Mouse (Mus musculus): ENCODE measurements around the gene Timd2. TPM values are rescaled to one million over a fixed set of nuclear protein-coding genes. Genes with fewer than 3 reads are reported as not detected.
"Not testable (repeated sequence)": the region's sequence is repeated elsewhere in the genome, so short reads cannot be mapped to it uniquely, and the experiment has no call there.

Gene Timd2
- polyA plus RNA-seq (2015; fragmentation: Nextera tagmentation; extraction: Ambion mirVana): 0.08 TPM in 1 of 2 replicates, not detected in the other

DNA sequence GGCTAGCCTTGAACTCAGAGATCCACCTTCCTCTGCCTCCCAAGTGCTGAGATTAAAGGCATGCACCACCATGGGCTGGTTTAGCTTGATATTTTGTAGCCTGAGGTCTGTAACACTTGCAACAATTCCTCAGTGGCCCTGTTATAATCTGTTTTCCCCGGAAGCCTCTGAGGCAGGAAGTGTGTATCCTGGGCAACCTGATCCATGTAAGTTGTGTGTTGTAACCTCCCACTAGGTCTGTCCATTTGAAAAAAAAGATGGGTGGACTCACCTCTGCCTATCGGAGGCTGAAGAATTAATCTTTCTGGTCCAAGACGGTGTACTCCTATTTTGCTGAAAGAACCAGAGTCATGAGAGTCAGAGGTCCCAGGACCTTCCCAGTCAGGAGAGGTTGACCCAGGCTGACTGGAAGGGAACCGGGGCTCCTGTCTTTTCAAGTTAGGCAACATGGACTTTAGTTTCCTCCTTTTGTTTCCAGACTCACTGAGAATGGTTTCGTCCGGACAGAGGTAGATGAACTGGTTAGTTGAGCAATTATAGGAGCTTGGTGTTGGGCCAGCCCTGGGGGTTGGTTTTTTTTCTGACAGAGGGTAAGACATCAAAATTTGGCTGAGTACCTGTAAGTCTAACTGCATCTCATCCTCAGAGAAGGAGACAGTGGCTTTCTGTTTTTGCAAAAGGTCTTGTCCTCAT is at the start of gene Timd2:
TSS of gene Timd2 (minus strand) at position 398 of the 693 bp plus-strand sequence.
- H3K27me3 ChIP-seq (ENCODE audit: control insufficient read depth, insufficient read depth, low read length): no peaks in the 10 kb centered on the region
- no peak within 1 kb of the TSS for H3K27ac ChIP-seq (ENCODE audit: low read length)
- no peaks in the 10 kb centered on the region for H3K36me3 ChIP-seq (ENCODE audit: control insufficient read depth, insufficient read depth)
- 70% methylated on average over 6 of the region's 6 CpGs for WGBS
- no peak for ATAC-seq (replicated peaks; ENCODE audit: extremely low read depth, insufficient read depth, low FRiP score)
- H3K9ac ChIP-seq (ENCODE audit: low read length): no peak within 1 kb of the TSS
- H3K4me3 ChIP-seq (ENCODE audit: low read length): no peak within 1 kb of the TSS
- no peaks in the 10 kb centered on the region for H3K4me1 ChIP-seq (ENCODE audit: control insufficient read depth, insufficient read depth, low read length)
- no peaks in the 10 kb centered on the region for H3K9me3 ChIP-seq (replicated peaks; ENCODE audit: control insufficient read depth, low read length)
- no peak within 1 kb of the TSS for H3K4me2 ChIP-seq (ENCODE audit: low read depth, low read length)

DNA sequence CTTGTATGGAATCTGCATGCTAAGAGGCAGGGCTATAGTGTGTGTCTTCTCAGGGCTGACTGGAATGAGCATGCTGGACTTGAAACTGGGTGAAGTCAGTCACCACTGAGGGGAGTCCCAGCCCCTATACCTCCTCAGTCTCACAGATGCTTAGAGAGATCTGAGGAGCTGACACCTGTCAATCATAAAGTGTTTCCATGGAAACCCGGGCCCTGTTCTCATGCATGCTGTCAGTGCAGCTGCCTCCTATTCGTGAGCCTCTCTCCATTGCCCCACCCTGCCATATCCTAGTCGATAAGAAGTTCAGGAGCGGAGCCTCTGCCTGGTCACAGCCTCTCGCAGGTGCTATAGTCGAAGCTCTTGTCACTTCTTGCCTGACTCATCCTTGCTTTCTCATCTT is 48.9 kb upstream of the Timd2 start:
- WGBS: 81% methylated on average over 6 of the region's 6 CpGs
- H3K36me3 ChIP-seq (ENCODE audit: control insufficient read depth, insufficient read depth); H3K4me3 ChIP-seq (ENCODE audit: low read length): not testable (repeated sequence)

DNA sequence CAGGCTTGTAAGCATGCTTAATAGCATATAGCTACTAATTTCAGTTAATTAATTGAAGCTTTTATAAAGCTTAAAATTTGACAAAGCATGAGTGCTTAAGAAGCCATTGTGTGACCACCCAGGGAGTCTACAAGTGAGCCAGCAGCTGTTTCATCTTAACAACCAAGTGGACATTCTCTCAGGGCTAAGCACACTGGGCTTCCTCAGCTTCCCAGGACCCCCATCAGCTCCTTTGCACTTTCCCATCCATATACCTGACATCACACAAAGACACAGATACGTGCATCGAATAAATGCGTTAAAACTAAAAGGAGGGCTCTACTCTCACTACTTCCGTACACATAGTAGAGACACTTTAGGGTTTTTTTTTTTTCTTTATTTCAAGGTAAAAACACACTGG is 47.8 kb upstream of the Timd2 start:
- no peak overlapping the region for H3K4me3 ChIP-seq (ENCODE audit: low read length)
- no peak for ATAC-seq (replicated peaks; ENCODE audit: extremely low read depth, insufficient read depth, low FRiP score)
- H3K27ac ChIP-seq (ENCODE audit: low read length): no peak overlapping the region
- no peaks in the 10 kb centered on the region for H3K27me3 ChIP-seq (ENCODE audit: control insufficient read depth, insufficient read depth, low read length)
- no peaks in the 10 kb centered on the region for H3K4me1 ChIP-seq (ENCODE audit: control insufficient read depth, insufficient read depth, low read length)
- H3K9me3 ChIP-seq (replicated peaks; ENCODE audit: control insufficient read depth, low read length): no peaks in the 10 kb centered on the region
- H3K36me3 ChIP-seq (ENCODE audit: control insufficient read depth, insufficient read depth): no peaks in the 10 kb centered on the region
- H3K4me2 ChIP-seq (ENCODE audit: low read depth, low read length): no peak overlapping the region
- WGBS: 92% methylated on average over 4 of the region's 4 CpGs
- no peak overlapping the region for H3K9ac ChIP-seq (ENCODE audit: low read length)

More for the DNA sequence above, 48.9 kb upstream of the Timd2 start:
- not testable (repeated sequence) for H3K27ac ChIP-seq (ENCODE audit: low read length); H3K9me3 ChIP-seq (replicated peaks; ENCODE audit: control insufficient read depth, low read length); H3K4me2 ChIP-seq (ENCODE audit: low read depth, low read length); ATAC-seq (replicated peaks; ENCODE audit: extremely low read depth, insufficient read depth, low FRiP score); H3K4me1 ChIP-seq (ENCODE audit: control insufficient read depth, insufficient read depth, low read length); H3K27me3 ChIP-seq (ENCODE audit: control insufficient read depth, insufficient read depth, low read length); H3K9ac ChIP-seq (ENCODE audit: low read length)

DNA sequence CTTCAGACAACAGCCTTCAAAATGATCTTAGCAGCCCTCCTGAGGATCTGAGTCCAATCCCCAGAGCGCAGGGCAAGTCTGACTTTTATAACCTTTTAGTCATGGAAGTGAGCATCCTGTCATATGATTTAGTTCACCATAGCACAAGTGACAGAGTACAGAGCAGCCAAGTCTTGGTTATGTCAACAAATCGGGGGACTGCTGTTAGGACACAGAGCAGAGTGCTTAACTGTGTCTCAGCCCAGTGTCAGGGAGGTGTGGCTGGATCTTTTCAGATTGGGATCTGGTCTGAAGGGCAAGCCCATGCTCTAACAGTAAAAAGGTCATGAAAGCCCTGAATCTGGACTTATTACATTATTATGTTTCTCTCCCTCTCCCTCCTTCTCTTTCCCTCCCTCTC is 46.8 kb upstream of the Timd2 start:
- ATAC-seq (replicated peaks; ENCODE audit: extremely low read depth, insufficient read depth, low FRiP score): no peak
- no peak overlapping the region for H3K27ac ChIP-seq (ENCODE audit: low read length)
- H3K4me3 ChIP-seq (ENCODE audit: low read length): no peak overlapping the region
- H3K36me3 ChIP-seq (ENCODE audit: control insufficient read depth, insufficient read depth): no peaks in the 10 kb centered on the region
- H3K27me3 ChIP-seq (ENCODE audit: control insufficient read depth, insufficient read depth, low read length): no peaks in the 10 kb centered on the region
- no peak overlapping the region for H3K4me2 ChIP-seq (ENCODE audit: low read depth, low read length)
- H3K4me1 ChIP-seq (ENCODE audit: control insufficient read depth, insufficient read depth, low read length): no peaks in the 10 kb centered on the region
- WGBS: 30% methylated on average over 2 of the region's 2 CpGs
- no peaks in the 10 kb centered on the region for H3K9me3 ChIP-seq (replicated peaks; ENCODE audit: control insufficient read depth, low read length)
- H3K9ac ChIP-seq (ENCODE audit: low read length): no peak overlapping the region

DNA sequence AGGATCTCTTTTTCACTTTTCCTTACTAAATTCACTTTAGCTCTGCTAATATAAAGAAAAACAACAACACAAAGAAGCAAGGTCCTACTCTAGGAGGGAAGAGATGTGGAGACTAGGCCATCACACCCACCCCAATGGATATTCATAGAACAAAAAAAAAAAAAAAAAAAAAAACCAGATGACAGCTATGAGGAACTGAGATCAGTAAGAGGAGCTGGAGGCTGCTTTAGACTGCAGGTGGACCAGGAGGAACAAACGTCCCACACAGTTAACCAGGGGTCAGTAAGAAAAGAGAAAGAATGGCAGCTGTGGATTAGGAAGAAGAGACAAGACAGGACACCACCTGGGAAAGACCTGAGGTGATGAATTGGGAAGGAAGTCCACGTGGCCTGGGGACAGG is 41.1 kb upstream of the Timd2 start:
- no peaks in the 10 kb centered on the region for H3K4me1 ChIP-seq (ENCODE audit: control insufficient read depth, insufficient read depth, low read length)
- H3K27ac ChIP-seq (ENCODE audit: low read length): no peak overlapping the region
- no peak overlapping the region for H3K4me3 ChIP-seq (ENCODE audit: low read length)
- ATAC-seq (replicated peaks; ENCODE audit: extremely low read depth, insufficient read depth, low FRiP score): no peak
- no peaks in the 10 kb centered on the region for H3K9me3 ChIP-seq (replicated peaks; ENCODE audit: control insufficient read depth, low read length)
- H3K4me2 ChIP-seq (ENCODE audit: low read depth, low read length): no peak overlapping the region
- H3K9ac ChIP-seq (ENCODE audit: low read length): no peak overlapping the region
- H3K36me3 ChIP-seq (ENCODE audit: control insufficient read depth, insufficient read depth): no peaks in the 10 kb centered on the region
- no peaks in the 10 kb centered on the region for H3K27me3 ChIP-seq (ENCODE audit: control insufficient read depth, insufficient read depth, low read length)
- 48% methylated on average over 2 of the region's 2 CpGs for WGBS

DNA sequence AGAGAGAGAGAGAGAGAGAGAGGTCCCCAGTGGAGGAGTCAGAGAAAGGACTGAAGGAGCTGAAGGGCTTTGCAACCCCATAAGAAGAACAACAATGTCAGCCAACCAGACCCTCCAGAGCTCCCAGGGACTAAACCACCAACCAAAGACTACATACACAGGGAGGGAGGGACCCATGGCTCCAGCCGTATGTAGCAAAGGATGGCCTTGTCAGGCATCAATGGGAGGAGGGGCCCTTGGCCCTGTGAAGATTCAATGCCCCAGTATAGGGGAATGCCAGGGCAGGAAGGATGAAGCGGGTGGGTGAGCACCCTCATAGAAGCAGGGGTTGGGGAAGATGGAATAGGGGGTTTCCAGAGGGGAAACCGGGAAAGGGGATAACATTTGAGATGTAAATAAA is 34.9 kb upstream of the Timd2 start:
- Histone ChIP-seq H3K4me3 (ENCODE audit: low read length) (no peak overlapping the region), H3K27me3 (ENCODE audit: control insufficient read depth, insufficient read depth, low read length) (no peaks in the 10 kb centered on the region), H3K4me2 (ENCODE audit: low read depth, low read length) (no peak overlapping the region), H3K9ac (ENCODE audit: low read length) (no peak overlapping the region), H3K9me3 (replicated peaks; ENCODE audit: control insufficient read depth, low read length) (no peaks in the 10 kb centered on the region), H3K27ac (ENCODE audit: low read length) (no peak overlapping the region), H3K36me3 (ENCODE audit: control insufficient read depth, insufficient read depth) (no peaks in the 10 kb centered on the region), H3K4me1 (ENCODE audit: control insufficient read depth, insufficient read depth, low read length) (no peaks in the 10 kb centered on the region)
- no peak for ATAC-seq (replicated peaks; ENCODE audit: extremely low read depth, insufficient read depth, low FRiP score)
- WGBS: 79% methylated on average over 3 of the region's 3 CpGs

DNA sequence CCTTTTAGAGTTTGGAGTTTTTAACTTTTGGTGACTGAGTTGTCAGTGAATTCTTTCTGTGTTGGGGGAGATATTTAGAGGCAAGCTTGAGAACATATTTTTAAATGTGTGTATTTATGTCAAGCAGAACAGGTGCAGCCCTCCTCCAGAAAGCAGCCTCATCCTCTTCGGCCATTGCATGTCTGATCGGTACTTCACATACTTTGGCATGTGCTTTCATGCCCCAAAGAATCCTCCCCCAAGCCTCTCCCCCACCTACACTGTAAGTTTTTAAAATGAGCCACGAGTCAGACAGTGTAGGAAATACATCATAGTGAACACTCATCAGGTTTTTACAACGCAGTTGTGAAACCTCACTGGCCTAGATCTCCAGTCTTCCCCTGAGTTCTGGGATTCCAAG is 34.0 kb upstream of the Timd2 start:
- no peak overlapping the region for H3K4me2 ChIP-seq (ENCODE audit: low read depth, low read length)
- H3K27me3 ChIP-seq (ENCODE audit: control insufficient read depth, insufficient read depth, low read length): no peaks in the 10 kb centered on the region
- no peak overlapping the region for H3K9ac ChIP-seq (ENCODE audit: low read length)
- H3K4me1 ChIP-seq (ENCODE audit: control insufficient read depth, insufficient read depth, low read length): no peaks in the 10 kb centered on the region
- H3K4me3 ChIP-seq (ENCODE audit: low read length): no peak overlapping the region
- no peak overlapping the region for H3K27ac ChIP-seq (ENCODE audit: low read length)
- 70% methylated on average over 4 of the region's 4 CpGs for WGBS
- H3K9me3 ChIP-seq (replicated peaks; ENCODE audit: control insufficient read depth, low read length): no peaks in the 10 kb centered on the region
- ATAC-seq (replicated peaks; ENCODE audit: extremely low read depth, insufficient read depth, low FRiP score): no peak
- H3K36me3 ChIP-seq (ENCODE audit: control insufficient read depth, insufficient read depth): no peaks in the 10 kb centered on the region

DNA sequence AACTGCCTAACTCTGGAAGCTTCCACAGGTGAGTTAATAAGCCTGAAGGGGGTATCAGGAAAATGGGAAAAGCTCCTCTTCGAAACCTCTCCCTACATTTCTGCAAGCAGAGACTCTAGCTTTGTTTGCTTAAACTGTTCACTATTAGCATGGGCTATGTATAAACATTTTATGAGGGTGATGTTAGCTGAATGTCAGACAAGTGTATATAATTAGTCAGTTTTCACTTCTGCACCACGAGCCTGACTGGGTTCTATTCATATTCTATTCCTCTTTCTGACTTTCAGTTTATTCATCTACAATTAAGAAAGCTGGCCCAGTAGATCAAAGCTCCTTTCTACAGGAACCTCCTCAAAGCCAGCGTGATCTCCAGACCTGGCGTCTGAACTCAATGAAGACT is 32.6 kb upstream of the Timd2 start:
- no peak for ATAC-seq (replicated peaks; ENCODE audit: extremely low read depth, insufficient read depth, low FRiP score)
- no peak overlapping the region for H3K4me3 ChIP-seq (ENCODE audit: low read length)

DNA sequence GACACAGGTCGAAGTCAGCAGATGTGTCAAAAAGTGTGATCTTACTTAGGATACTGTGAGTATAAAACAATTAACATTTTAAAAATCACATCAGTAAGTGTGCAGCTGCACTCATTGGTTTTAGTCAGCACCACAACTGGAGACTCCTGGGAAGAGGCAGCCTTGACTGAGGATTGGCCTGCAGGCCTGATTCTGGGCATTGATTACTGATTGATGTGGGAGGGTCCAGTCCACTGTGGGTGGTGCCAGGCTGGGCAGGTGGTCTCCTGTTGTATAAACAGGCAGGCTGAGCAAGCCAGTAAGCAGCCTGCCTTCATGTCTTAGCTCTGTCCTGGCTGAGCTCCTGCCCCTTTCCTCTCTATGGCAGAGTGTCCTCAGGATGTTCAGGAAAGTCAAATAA is 28.2 kb upstream of the Timd2 start, which contains the start of gene Havcr1:
TSS of gene Havcr1 (plus strand) at position 5 of the 400 bp plus-strand sequence.
- H3K4me3 ChIP-seq (ENCODE audit: low read length); H3K27ac ChIP-seq (ENCODE audit: low read length); ATAC-seq (replicated peaks; ENCODE audit: extremely low read depth, insufficient read depth, low FRiP score); H3K36me3 ChIP-seq (ENCODE audit: control insufficient read depth, insufficient read depth); H3K4me1 ChIP-seq (ENCODE audit: control insufficient read depth, insufficient read depth, low read length); H3K9me3 ChIP-seq (replicated peaks; ENCODE audit: control insufficient read depth, low read length); H3K27me3 ChIP-seq (ENCODE audit: control insufficient read depth, insufficient read depth, low read length); H3K9ac ChIP-seq (ENCODE audit: low read length); H3K4me2 ChIP-seq (ENCODE audit: low read depth, low read length): not testable (repeated sequence)
- WGBS: 82% methylated on average over 1 of the region's 1 CpGs

More for the DNA sequence above, 32.6 kb upstream of the Timd2 start:
- Histone ChIP-seq H3K36me3 (ENCODE audit: control insufficient read depth, insufficient read depth) (no peaks in the 10 kb centered on the region), H3K27me3 (ENCODE audit: control insufficient read depth, insufficient read depth, low read length) (no peaks in the 10 kb centered on the region), H3K27ac (ENCODE audit: low read length) (no peak overlapping the region), H3K9me3 (replicated peaks; ENCODE audit: control insufficient read depth, low read length) (no peaks in the 10 kb centered on the region), H3K4me1 (ENCODE audit: control insufficient read depth, insufficient read depth, low read length) (no peaks in the 10 kb centered on the region), H3K4me2 (ENCODE audit: low read depth, low read length) (no peak overlapping the region), H3K9ac (ENCODE audit: low read length) (no peak overlapping the region)
- WGBS: 72% methylated on average over 4 of the region's 4 CpGs

Data from heart, embryonic 16.5 days (tissue).